Mouse (Mus musculus): Measurements from ENCODE around the gene Ankrd54.

DNA sequence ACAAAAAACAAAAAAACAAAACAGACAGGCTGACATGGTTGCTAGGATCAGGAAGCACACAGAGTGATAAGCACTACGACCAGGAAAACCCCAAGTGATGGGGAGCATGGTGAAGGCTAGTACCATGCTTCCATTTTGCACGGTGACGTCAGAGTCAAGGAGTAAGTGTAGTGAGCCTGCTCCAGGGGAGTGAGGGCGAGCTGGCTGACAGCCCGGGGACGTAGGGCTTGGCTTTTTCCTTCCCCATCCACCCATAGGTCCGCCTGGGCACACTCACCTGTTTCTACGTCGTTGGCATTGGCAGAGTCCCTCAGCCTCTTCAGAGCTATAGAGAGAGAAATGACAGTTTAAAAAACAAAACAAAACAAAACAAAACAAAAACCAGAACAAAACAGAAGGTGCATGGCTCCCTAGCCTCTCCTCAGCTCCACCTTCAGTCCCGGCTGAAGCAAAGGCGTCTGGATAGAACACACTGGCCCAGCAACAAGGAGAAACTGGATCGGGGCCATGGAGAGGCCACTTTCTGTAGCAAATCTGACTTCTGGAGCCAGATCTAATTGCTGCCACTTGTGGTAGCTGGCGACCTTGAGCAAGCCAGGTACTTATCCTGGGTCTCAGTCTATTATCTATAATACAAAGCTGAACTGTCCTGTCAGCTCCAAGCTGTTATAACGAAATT, 1.7 kb downstream of the Ankrd54 start:
- TF ChIP-seq CTCF (IDR thresholded peaks at IDR 0.05; ENCODE audit: low read depth) = no peak
- no peak for TF ChIP-seq EP300 (IDR thresholded peaks at IDR 0.05; ENCODE audit: low read depth)

All from heart, postnatal 0 days (tissue).